Mouse (Mus musculus) cerebellum, adult 2 months (tissue): ENCODE results near the gene Neu1. TPM values are rescaled to one million over a fixed set of nuclear protein-coding genes. Genes with fewer than 3 reads are reported as not detected.

Source experiments
- DNase-seq, 2 experiments: peaks; one replicate each; pipeline ENCODE4 v3.0.0; 2021
- H3K27ac ChIP-seq: fragments of 200-500 bp; 2 replicates; pipeline ENCODE4 v1.5.1; 2012; ENCODE audit warnings: low read length, control low read depth, inconsistent platforms; ENCODE audit not compliant: insufficient read depth
- H3K27me3 ChIP-seq: fragments of 200-500 bp; 2 replicates; pipeline ENCODE4 v1.6.1; 2012; ENCODE audit warnings: inconsistent platforms, mild to moderate bottlenecking, low read length, moderate library complexity; ENCODE audit not compliant: control insufficient read depth, insufficient read depth
- H3K4me1 ChIP-seq: fragments of 200-500 bp; 2 replicates; pipeline ENCODE4 v1.6.1; 2011; ENCODE audit warnings: low read length; ENCODE audit not compliant: control insufficient read depth, insufficient read depth
- H3K4me3 ChIP-seq: fragments of 200-500 bp; replicated peaks from 2 replicates; pipeline ENCODE3; 2011; ENCODE audit warnings: mild to moderate bottlenecking, low read depth, low read length, control low read depth; ENCODE audit not compliant: insufficient read depth
- CTCF ChIP-seq: fragments of 200-500 bp; IDR thresholded peaks from 2 replicates; pipeline ENCODE4 v1.5.1; 2011; ENCODE audit warnings: low read depth, mild to moderate bottlenecking, control low read depth, low read length, moderate library complexity, borderline replicate concordance; ENCODE audit not compliant: insufficient read depth
- POLR2A ChIP-seq: fragments of 200-500 bp; IDR thresholded peaks from 2 replicates; pipeline ENCODE4 v1.6.1; 2011; ENCODE audit warnings: low read length, control low read depth, borderline replicate concordance; ENCODE audit not compliant: insufficient read depth
- WGBS: fragments of 180-500 bp; shearing (Covaris S2); methylation state at CpG from one replicate; pipeline ENCODE4 v1.1.7; 2018; 5-methylcytosine and 5-hydroxymethylcytosine counted together
- polyA plus RNA-seq: library from polyadenylated mRNA; depleted of rRNA; stranded (reverse); fragments of >200 nt; gene quantifications from 2 replicates; pipeline ENCODE4 v1.2.3, GENCODE M21; 2012

Neu1 gene
- polyA plus RNA-seq, 1 experiment, result 58.7 TPM

DNA sequence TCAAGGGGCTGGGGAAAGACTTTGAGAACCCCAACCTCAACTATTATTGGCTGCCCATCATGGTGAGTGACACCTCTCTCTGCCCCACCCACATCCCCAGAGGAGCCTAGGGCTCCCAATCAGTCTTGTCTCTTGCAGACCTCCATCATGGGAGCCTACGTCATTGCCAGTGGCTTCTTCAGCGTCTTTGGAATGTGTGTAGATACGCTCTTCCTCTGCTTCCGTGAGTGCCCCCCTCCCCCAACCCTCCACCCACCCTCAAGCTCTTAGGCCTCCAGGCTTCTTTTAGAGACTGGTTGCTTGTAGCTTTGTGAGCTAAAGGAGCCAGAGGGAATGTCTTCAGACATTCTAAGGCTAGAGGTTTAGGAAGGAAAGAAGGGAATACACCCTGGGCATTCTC is 2.2 kb upstream of the Neu1 start:
- no peak for DNase-seq
- H3K27me3 ChIP-seq, result no peaks in the 10 kb centered on the region
- TF ChIP-seq POLR2A (no peak), CTCF (no peak)
- no peak overlapping the region for H3K27ac ChIP-seq
- H3K4me3 ChIP-seq, result no peak overlapping the region
- 67% methylated on average over 4 of the region's 4 CpGs for WGBS
- no peaks in the 10 kb centered on the region; the same call in 1 of the 2 replicates for H3K4me1 ChIP-seq

DNA sequence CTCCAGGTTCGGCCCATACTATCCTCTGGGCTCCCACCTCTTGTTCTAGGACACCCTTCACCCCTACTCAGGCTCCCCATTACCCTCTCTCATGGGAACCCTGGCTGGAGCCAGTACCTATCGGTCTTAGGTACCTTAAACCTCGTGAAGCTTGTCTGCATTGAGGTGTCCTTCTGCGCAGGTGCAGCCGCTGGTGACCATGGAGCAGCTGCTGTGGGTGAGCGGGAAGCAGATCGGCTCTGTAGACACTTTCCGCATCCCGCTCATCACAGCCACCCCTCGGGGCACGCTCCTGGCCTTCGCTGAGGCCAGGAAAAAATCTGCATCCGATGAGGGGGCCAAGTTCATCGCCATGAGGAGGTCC is 664 bp downstream of the Neu1 start:
- H3K27ac ChIP-seq, result peak overlapping the region; percentile 60; the same call in 1 of the 2 replicates
- H3K4me1 ChIP-seq, result no peaks in the 10 kb centered on the region; the same call in 1 of the 2 replicates
- H3K4me3 ChIP-seq, result peak overlapping the region; percentile 84
- no peaks in the 10 kb centered on the region for H3K27me3 ChIP-seq
- WGBS, result 3% methylated on average over 14 of the region's 14 CpGs
- TF ChIP-seq POLR2A (no peak), CTCF (no peak)
- DNase-seq, result peak; percentile 62 to 68

GRCm38 (mm10) chr17:34932287-34932686 is 1.2 kb downstream of the Neu1 start:
- Histone ChIP-seq H3K4me1 (no peaks in the 10 kb centered on the region; the same call in 1 of the 2 replicates), H3K27me3 (no peaks in the 10 kb centered on the region), H3K27ac (no peak overlapping the region), H3K4me3 (peak overlapping the region; percentile 84)
- TF ChIP-seq CTCF (no peak), POLR2A (no peak)
- no peak for DNase-seq
- 82% methylated on average over 8 of the region's 8 CpGs for WGBS

- no peak for TF ChIP-seq POLR2A
- TF ChIP-seq CTCF, result no peak
- no peak overlapping the region for H3K4me3 ChIP-seq
- no peaks in the 10 kb centered on the region for H3K27me3 ChIP-seq
- H3K4me1 ChIP-seq, result no peaks in the 10 kb centered on the region; the same call in 1 of the 2 replicates
- WGBS, result 58% methylated on average over 24 of the region's 24 CpGs
- no peak for DNase-seq
- no peak overlapping the region for H3K27ac ChIP-seq
These were observed 3.0 kb downstream of the Neu1 start for GRCm38 (mm10) chr17:34934031-34934430.

DNA sequence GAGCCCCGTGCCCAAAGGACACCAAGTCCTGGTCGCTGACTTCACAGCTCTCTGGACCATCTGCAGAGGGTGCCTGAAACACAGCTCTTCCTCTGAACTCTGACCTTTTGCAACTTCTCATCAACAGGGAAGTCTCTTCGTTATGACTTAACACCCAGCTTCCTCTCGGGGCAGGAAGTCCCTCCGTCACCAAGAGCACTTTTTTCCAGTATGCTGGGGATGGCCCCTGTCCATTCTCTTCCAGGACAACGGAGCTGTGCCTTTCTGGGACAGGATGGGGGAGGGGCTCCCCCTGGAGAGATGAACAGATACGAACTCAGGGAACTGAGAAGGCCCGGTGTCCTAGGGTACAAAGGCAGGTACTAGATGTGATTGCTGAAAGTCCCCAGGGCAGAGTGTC is 3.8 kb downstream of the Neu1 start:
- Histone ChIP-seq H3K27ac (no peak overlapping the region), H3K4me1 (no peaks in the 10 kb centered on the region; the same call in 1 of the 2 replicates), H3K27me3 (no peaks in the 10 kb centered on the region), H3K4me3 (no peak overlapping the region)
- WGBS, result 50% methylated on average over 8 of the region's 8 CpGs
- no peak for DNase-seq
- TF ChIP-seq POLR2A, result no peak
- no peak for TF ChIP-seq CTCF

DNA sequence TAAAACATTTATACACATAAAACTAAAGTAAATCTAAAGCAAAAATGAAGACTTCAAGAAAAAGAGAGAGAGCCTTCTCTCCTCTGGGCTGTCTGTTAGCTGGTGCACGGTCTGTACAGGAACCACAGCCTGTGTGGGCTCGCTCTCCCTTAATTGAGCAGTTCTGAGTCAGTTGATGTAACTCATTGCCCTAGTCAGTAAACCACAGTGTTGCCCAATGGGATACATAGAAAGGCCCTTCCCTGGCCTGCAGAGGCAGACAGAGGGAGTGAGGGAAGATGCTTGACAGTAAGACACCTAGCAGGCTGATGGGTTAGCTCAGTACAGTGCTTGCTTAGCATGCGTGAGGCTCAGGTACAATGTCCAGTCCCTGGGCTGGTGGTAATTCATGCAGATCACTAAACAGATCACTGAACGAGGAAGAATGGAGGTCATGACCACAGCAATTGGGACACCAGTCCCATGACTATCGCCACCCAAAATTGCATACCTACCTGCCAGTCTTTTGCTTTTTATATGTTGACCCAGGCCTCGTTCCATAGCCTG is 7.0 kb downstream of the Neu1 start:
- H3K27me3 ChIP-seq, result no peaks in the 10 kb centered on the region
- 80% methylated on average over 6 of the region's 6 CpGs for WGBS
- no peaks in the 10 kb centered on the region for H3K4me1 ChIP-seq
- no peak overlapping the region for H3K4me3 ChIP-seq
- H3K27ac ChIP-seq, result no peak overlapping the region
- TF ChIP-seq POLR2A (no peak), CTCF (no peak)
- DNase-seq, result no peak

- H3K27ac ChIP-seq, result no peak overlapping the region
- no peaks in the 10 kb centered on the region for H3K4me1 ChIP-seq
- TF ChIP-seq CTCF (no peak), POLR2A (no peak)
- no peak overlapping the region for H3K4me3 ChIP-seq
- DNase-seq, result no peak
- 6% methylated on average over 15 of the region's 15 CpGs for WGBS
- no peaks in the 10 kb centered on the region for H3K27me3 ChIP-seq
These were observed 10.4 kb downstream of the Neu1 start for GRCm38 (mm10) chr17:34941344-34942041.
